Mouse (Mus musculus) ES-CJ7 (cell line): Measurements from ENCODE around the gene Sema3g.
A peak's percentile ranks its signal among the peaks of the same experiment; 100 is the strongest.

Experiments
- DNase-seq: peaks from one replicate; pipeline ENCODE4 v3.0.0; 2011; ENCODE audit warnings: low read depth, low spot score

Gene Sema3g

DNA sequence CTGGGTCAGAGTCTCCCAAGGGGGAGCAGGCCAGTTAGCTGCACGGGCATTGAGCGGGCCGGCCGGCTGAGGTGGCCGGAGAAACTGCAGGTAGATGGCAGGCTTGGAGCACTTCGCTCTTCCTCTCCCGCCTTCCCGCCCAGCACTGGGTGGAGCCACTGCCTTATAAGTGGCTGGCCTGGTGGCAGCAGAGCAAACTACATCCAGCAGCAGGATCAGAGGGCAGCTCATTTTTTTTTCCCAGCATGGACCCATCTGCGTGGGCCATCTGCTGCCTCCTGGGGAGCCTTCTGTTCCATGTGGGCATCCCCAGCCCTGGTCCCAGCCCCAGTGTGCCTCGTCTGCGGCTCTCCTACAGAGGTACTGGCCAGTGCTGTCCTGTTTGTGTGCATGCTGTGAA lies at the start of gene Sema3g:
TSS of gene Sema3g (plus strand) at position 195 of the 400 bp plus-strand sequence.
- peak; percentile 36 for DNase-seq

- no peak for DNase-seq
These were observed 49.2 kb upstream of the Sema3g start, which contains the start of gene Stab1 for GRCm38 (mm10) chr14:31168425-31168824. TSS of gene Stab1 (minus strand) at chr14:31168641.

GRCm38 (mm10) chr14:31169508-31169907 lies 48.2 kb upstream of the Sema3g start:
- no peak for DNase-seq

DNA sequence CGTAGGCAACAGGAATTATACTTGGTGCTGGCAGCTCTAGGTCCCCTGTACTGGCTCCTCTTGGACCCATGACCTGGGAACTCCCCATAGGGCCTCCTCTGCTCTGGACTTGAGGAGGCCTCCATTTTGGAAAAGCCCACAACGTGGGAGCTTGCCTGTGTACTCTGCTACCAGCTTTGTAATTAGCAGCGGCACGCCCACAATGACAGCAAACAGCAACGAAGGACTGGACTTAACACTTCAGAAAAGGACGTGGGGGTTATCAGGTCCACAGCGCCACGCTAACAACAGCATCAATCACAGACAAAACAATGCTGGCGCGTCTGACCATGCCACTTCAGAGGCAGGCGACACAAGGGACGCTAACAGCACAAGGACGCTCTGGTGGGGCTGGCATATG lies 46.7 kb upstream of the Sema3g start:
- no peak for DNase-seq

GRCm38 (mm10) chr14:31171386-31171785 lies 46.3 kb upstream of the Sema3g start:
- DNase-seq = no peak

- no peak for DNase-seq
These were observed 45.8 kb upstream of the Sema3g start for GRCm38 (mm10) chr14:31171821-31172220.

- DNase-seq = no peak
These were observed 44.7 kb upstream of the Sema3g start for GRCm38 (mm10) chr14:31172781-31173455.

DNA sequence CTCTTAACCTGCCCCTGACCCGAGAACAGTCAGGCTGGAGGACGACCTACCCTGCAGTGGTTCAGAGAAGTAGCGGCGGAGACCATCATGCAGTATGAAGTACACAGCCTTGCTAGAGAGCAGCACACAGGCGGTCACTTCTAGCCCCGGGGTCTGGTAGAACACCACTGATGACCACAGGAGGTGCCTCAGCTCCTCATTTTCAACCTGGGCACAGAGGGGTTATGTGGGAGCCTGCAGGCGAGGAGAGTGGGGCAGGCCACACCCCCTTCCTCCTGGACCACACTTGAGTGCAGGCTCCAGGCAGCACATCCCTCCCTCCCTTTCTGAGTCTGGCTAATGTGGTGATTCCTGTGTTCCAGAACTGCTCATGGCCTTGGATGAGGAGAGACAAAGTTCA lies 44.1 kb upstream of the Sema3g start:
- no peak for DNase-seq

- no peak for DNase-seq
These were observed 40.4 kb upstream of the Sema3g start for GRCm38 (mm10) chr14:31177287-31177686.

GRCm38 (mm10) chr14:31177715-31178114 lies 39.9 kb upstream of the Sema3g start:
- DNase-seq = no peak

DNA sequence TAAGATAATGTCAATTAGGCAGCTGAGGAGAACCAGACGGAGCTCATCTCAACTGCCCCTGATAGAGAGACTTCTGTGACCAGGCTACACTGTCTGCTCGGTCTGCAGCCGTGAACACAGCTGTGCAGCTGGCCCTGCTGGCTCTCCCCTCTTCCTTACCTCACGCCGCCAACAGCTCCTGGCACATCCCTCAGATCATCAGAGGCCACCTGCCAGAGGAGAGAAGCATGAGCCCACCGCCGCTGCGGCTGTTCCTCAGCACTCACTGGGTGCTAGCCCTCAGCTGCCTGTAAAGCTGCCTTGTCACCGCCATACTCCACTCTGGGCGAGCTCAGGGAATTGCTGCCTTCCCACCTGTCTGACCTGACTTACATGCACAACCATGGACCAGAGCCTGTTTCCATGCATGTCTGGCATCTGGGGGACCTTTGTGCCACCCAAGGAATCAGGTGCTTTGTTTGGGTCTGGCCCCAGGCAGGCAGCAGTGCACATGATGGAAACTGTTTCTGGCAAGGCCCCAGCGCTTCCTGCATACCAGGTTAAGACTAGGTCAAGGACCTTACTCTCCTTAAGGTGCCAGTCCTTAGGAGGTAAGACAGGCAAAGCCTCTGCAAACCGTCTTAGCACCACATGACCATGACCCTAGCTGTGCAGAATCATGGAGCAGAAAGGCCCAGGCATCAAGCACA lies 37.8 kb upstream of the Sema3g start:
- DNase-seq = no peak

- no peak for DNase-seq
These were observed 36.1 kb upstream of the Sema3g start for GRCm38 (mm10) chr14:31181512-31181911.

DNA sequence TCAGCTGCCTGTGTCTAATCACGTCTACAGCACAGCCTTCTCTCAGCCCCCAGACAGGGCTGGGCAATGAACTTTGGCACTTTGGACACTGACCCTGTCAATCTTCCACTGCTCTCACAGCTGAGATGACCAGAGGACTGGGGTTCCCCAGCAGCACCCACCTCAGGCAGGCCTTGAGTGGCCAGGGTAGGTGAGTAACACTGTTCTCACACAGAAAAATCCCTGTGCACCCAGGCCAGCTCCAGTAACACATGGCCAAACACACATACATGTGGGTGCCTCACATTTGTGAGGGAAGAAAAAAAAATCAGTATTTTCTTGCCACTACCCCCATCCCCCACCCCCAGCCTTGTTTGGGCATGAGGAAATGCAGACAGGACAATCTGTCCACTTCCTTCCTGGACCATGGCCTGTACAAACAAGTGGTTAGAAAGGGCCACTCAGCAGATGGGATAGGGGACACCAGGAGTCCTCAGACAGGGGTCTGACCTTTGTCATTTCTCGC lies 34.8 kb upstream of the Sema3g start:
- DNase-seq = no peak

GRCm38 (mm10) chr14:31183541-31183940 lies 34.1 kb upstream of the Sema3g start:
- DNase-seq = no peak

GRCm38 (mm10) chr14:31184195-31184594 lies 33.5 kb upstream of the Sema3g start:
- no peak for DNase-seq

- DNase-seq = no peak
These were observed 31.0 kb upstream of the Sema3g start for GRCm38 (mm10) chr14:31186656-31187055.

DNA sequence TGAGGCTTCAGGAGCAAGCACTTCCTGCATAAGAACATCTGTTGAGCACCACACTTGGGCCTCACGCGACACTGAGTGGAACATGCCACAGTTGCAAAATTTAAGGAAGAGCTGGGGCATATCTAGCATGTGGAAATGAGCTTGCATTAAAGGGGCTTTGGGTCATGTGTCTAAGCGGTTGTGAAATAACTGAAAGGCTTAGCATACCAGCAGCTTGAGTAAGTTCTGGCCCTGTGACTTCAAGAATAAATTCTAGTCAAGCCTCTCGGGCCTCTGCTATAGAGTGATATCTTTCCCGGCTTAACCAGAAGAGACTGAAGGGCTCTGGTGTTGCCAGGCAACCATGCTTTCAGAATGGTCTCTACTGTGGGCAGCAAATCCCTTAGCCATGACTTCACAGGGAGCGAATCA lies 28.9 kb upstream of the Sema3g start:
- no peak for DNase-seq

GRCm38 (mm10) chr14:31189348-31189747 lies 28.3 kb upstream of the Sema3g start:
- no peak for DNase-seq

DNA sequence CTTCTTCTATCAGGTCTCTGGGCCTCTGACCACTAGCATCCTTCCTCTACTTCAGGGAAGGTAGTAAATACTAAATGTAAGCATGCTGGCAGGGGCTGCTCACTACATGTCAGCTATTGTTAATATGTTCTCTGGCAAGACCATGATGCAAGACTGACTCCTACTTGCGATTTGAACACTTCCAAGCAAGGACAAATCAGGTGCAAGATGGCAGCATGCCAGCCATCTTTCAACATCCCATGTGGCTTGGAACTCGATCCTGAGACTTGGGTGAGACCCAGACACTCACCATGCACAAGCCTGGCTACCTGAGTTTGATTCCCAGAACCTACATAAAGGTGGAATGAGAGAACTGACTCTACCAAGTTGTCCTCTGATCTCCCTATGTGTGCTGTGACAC lies 25.7 kb upstream of the Sema3g start:
- no peak for DNase-seq

DNA sequence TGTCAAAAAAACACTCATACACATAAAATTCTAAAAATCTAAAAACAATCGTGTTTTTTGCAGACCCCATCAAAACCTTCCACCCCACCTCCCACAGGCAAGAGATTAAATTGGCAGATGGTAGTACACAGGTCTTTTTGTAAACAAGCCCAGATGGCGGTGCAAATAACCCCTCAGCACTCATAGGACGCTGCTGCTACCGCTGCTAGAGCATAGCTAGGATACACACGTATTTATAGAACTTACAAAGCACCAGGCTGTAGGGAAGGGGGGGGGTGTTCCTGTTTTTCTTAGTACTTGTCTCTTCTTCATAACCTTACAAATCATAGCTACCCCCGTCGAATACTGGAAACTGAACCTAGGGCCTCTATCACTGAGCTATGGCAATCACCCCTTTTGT lies 23.9 kb upstream of the Sema3g start:
- no peak for DNase-seq

GRCm38 (mm10) chr14:31194441-31194840 lies 23.2 kb upstream of the Sema3g start:
- DNase-seq = no peak

DNA sequence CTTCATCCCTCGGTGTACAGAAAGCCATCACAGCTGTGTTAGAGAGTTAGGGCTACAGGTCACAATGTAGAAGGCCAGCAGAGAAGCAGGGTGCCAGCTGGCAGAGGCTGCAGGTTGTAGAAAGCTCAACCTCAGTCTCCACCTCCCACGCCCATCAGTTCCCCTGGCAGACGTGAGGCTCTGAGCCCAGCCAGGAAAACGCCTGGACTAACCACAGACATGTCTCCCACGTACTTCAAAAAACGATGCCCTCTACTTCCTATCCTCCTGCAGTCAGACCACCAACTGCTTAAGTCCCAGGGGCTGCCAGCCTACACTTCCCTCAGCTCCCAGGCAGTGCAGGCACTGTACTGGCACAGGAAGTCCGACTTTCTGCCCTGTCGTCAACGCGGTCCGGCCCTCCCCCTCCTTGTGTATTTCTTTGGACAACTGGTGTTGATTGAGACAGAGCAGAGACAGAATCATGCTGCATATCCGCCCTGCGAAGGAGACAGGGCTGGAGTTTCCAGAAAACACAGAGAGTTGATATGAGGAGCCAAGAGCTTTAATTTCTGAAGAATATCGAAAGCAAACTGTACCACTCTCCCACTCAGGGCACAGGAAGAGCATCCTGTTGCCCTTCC lies 22.7 kb upstream of the Sema3g start:
- no peak for DNase-seq

- DNase-seq = no peak
These were observed 22.1 kb upstream of the Sema3g start for GRCm38 (mm10) chr14:31195521-31195920.
